Mouse (Mus musculus) kidney, postnatal 36 days (tissue): ENCODE data around the gene Rtp3.

Source experiments
- DNase-seq, 2 experiments: peaks; one replicate each; pipeline ENCODE4 v3.0.0; 2021 to 2022; ENCODE audit warnings: mixed read lengths in 2 of 2

The Rtp3 gene

GRCm38 (mm10) chr9:110979411-110979810 is 11.0 kb downstream of the Rtp3 start:
- no peak for DNase-seq

- DNase-seq: no peak
Measured at GRCm38 (mm10) chr9:110965910-110966231, 24.5 kb downstream of the Rtp3 start.

- DNase-seq: no peak
Measured at GRCm38 (mm10) chr9:110965062-110965909, 25.1 kb downstream of the Rtp3 start.

- DNase-seq: no peak
Measured at GRCm38 (mm10) chr9:110963566-110964115, 26.7 kb downstream of the Rtp3 start.

- no peak for DNase-seq
Measured at GRCm38 (mm10) chr9:110961386-110961785, 29.0 kb downstream of the Rtp3 start.

GRCm38 (mm10) chr9:110960230-110961149 is 29.9 kb downstream of the Rtp3 start:
- DNase-seq: no peak

- DNase-seq: no peak
Measured at GRCm38 (mm10) chr9:110959669-110960068, 30.7 kb downstream of the Rtp3 start.

GRCm38 (mm10) chr9:110955962-110956361 is 34.4 kb downstream of the Rtp3 start:
- no peak for DNase-seq

GRCm38 (mm10) chr9:110954681-110955445 is 35.5 kb downstream of the Rtp3 start:
- DNase-seq: peak in 1 of 2 experiments; percentile 47

GRCm38 (mm10) chr9:110953550-110954461 is 36.6 kb downstream of the Rtp3 start:
- peak; percentile 71 to 87 for DNase-seq

- no peak for DNase-seq
Measured at GRCm38 (mm10) chr9:110952931-110953549, 37.3 kb downstream of the Rtp3 start.

- DNase-seq: no peak
Measured at GRCm38 (mm10) chr9:110952398-110952797, 38.0 kb downstream of the Rtp3 start.

GRCm38 (mm10) chr9:110951866-110952265 is 38.5 kb downstream of the Rtp3 start:
- DNase-seq: no peak

- DNase-seq: no peak
Measured at GRCm38 (mm10) chr9:110951397-110951796, 39.0 kb downstream of the Rtp3 start, which contains the start of gene Lrrc2. Gene Lrrc2 (plus strand): TSS chr9:110951545.

- DNase-seq: no peak
Measured at GRCm38 (mm10) chr9:110950109-110950508, 40.3 kb downstream of the Rtp3 start.

- no peak for DNase-seq
Measured at GRCm38 (mm10) chr9:110948813-110949310, 41.5 kb downstream of the Rtp3 start.

GRCm38 (mm10) chr9:110947900-110948299 is 42.5 kb downstream of the Rtp3 start:
- DNase-seq: no peak

- DNase-seq: no peak
Measured at GRCm38 (mm10) chr9:110947261-110947661, 43.1 kb downstream of the Rtp3 start.

- no peak for DNase-seq
Measured at GRCm38 (mm10) chr9:110946548-110947044, 43.8 kb downstream of the Rtp3 start.

- DNase-seq: no peak
Measured at GRCm38 (mm10) chr9:110945926-110946325, 44.5 kb downstream of the Rtp3 start, which contains the start of gene Tdgf1. Gene Tdgf1 (minus strand): TSS chr9:110946158.
